Comparison of ENCODE assay signal across 8 mouse cellular contexts in genomic region chr1:23922530-23922884, GRCm38 (mm10). TPM values are rescaled to one million over a fixed set of nuclear protein-coding genes. Genes with fewer than 3 reads are reported as not detected.
DNase-seq lines count a peak whose midpoint lies in the region; ATAC-seq and TF ChIP-seq lines count a peak whose summit lies in the region.

No protein-coding gene starts in this region.

- TF ChIP-seq CTCF in CH12.LX (conservative IDR thresholded peaks at IDR 0.05 in 1 of 2, IDR thresholded peaks at IDR 0.05 in 1 of 2; ENCODE audit: low read depth in 2 of 2, low read length in 2 of 2), result no peak

- H3K4me3 ChIP-seq in heart, embryonic 11.5 days (ENCODE audit: low read depth, low read length), result peak overlapping the region; percentile 71
- H3K4me3 ChIP-seq in CH12.LX (replicated peaks in 1 of 3; ENCODE audit: low read depth in 2 of 3, low read length in 2 of 3, poor library complexity in 1 of 3), result peak overlapping the region in 1 of 3 experiments; percentile 75
- peak overlapping the region; percentile 90 for H3K4me3 ChIP-seq in forebrain, embryonic 13.5 days
- peak overlapping the region; percentile 94 for H3K4me3 ChIP-seq in liver, embryonic 13.5 days (replicated peaks)

- H3K36me3 ChIP-seq in heart, embryonic 11.5 days (ENCODE audit: control insufficient read depth, insufficient read depth, low read length), result no peaks in the 10 kb centered on the region
- H3K36me3 ChIP-seq in CH12.LX (replicated peaks in 1 of 2; ENCODE audit: control insufficient read depth in 1 of 2, insufficient read depth in 1 of 2, low read length in 1 of 2), result no peaks in the 10 kb centered on the region
- no peaks in the 10 kb centered on the region for H3K36me3 ChIP-seq in forebrain, embryonic 13.5 days (ENCODE audit: poor library complexity, severe bottlenecking)
- H3K36me3 ChIP-seq in liver, embryonic 13.5 days, result no peaks in the 10 kb centered on the region

- no peak for TF ChIP-seq EP300 in CH12.LX (IDR thresholded peaks at IDR 0.05; ENCODE audit: low read length)

- H3K79me2 ChIP-seq in CH12.LX (replicated peaks; ENCODE audit: control insufficient read depth, extremely low read depth, insufficient read depth, poor library complexity, severe bottlenecking), result peaks cover 18% of the 10 kb centered on the region

- in situ Hi-C loops in CH12.LX (cut with MboI; ENCODE audit: low pct_ligation_motif_present, low pct_unique_long_range_greater_than_20kb, low sequenced_read_pairs), result loop anchor here (10.0 kb wide), 1 partner anchor 82 kb away; the partner anchor contains the start of gene Sdhaf4

- TF ChIP-seq POLR2A in CH12.LX (IDR thresholded peaks at IDR 0.05; ENCODE audit: low read depth, low read length), result no peak

- H3K4me2 ChIP-seq in heart, embryonic 11.5 days, result peak overlapping the region; percentile 62
- H3K4me2 ChIP-seq in CH12.LX (ENCODE audit: insufficient read depth, low read depth, poor library complexity, severe bottlenecking), result peak overlapping the region; percentile 86
- peak overlapping the region; percentile 77 for H3K4me2 ChIP-seq in forebrain, embryonic 13.5 days
- H3K4me2 ChIP-seq in liver, embryonic 13.5 days, result peak overlapping the region; percentile 74

- H3K9ac ChIP-seq in heart, embryonic 11.5 days (ENCODE audit: low read depth, low read length), result peak overlapping the region; percentile 95
- H3K9ac ChIP-seq in CH12.LX (ENCODE audit: insufficient read depth, low read depth), result peak overlapping the region; percentile 56
- H3K9ac ChIP-seq in forebrain, embryonic 13.5 days, result peak overlapping the region; percentile 94
- peak overlapping the region; percentile 99 for H3K9ac ChIP-seq in liver, embryonic 13.5 days

- no peaks in the 10 kb centered on the region for H3K27me3 ChIP-seq in heart, embryonic 11.5 days (ENCODE audit: control insufficient read depth, insufficient read depth, low read length)
- H3K27me3 ChIP-seq in CH12.LX (replicated peaks), result no peaks in the 10 kb centered on the region
- no peaks in the 10 kb centered on the region for H3K27me3 ChIP-seq in forebrain, embryonic 13.5 days
- no peaks in the 10 kb centered on the region for H3K27me3 ChIP-seq in liver, embryonic 13.5 days

- 28% methylated on average over 9 of the region's 9 CpGs for WGBS in heart, embryonic 11.5 days (ENCODE audit: insufficient replicate concordance)
- 29% methylated on average over 9 of the region's 9 CpGs for WGBS in forebrain, embryonic 13.5 days
- 24% methylated on average over 9 of the region's 9 CpGs for WGBS in liver, embryonic 13.5 days (ENCODE audit: insufficient replicate concordance)

- TF ChIP-seq RAD21 in CH12.LX (IDR thresholded peaks at IDR 0.05; ENCODE audit: low read depth, low read length), result no peak

- dilution Hi-C loops in CH12.LX (cut with MboI; ENCODE audit: extremely low pct_ligation_motif_present, extremely low pct_unique_long_range_greater_than_20kb, low sequenced_read_pairs), result no loop called here

- no peak for ATAC-seq in heart, embryonic 11.5 days (replicated peaks; ENCODE audit: insufficient number of reproducible peaks, low FRiP score, low TSS enrichment)
- ATAC-seq in forebrain, embryonic 13.5 days, result peak; percentile 48; the same call in 1 of the 2 replicates
- ATAC-seq in liver, embryonic 13.5 days (ENCODE audit: low read depth), result no peak

- peaks cover 3% of the 10 kb centered on the region; the same call in 1 of the 2 replicates for H3K9me3 ChIP-seq in heart, embryonic 11.5 days (replicated peaks; ENCODE audit: control insufficient read depth, low read length)
- H3K9me3 ChIP-seq in CH12.LX (replicated peaks; ENCODE audit: low read length), result peaks cover 14% of the 10 kb centered on the region
- no peaks in the 10 kb centered on the region for H3K9me3 ChIP-seq in forebrain, embryonic 13.5 days (replicated peaks)
- no peaks in the 10 kb centered on the region; the same call in 1 of the 2 replicates for H3K9me3 ChIP-seq in liver, embryonic 13.5 days (replicated peaks)

- no peak for DNase-seq in heart, adult 8-10 months (ENCODE audit: low spot score)
- DNase-seq in CH12.LX (ENCODE audit: extremely low read depth), result no peak
- no peak for DNase-seq in liver, embryonic 13.5 days
- DNase-seq in embryo, embryonic 9.5 days (ENCODE audit: extremely low spot score), result no peak
- no peak for DNase-seq in gastrocnemius, postnatal 14 days
- DNase-seq in cerebellum, adult 11 months, result no peak

- intact Hi-C loops in gastrocnemius, postnatal 14 days (cut with DNase I; ENCODE audit: low total_unique reads), result loop anchor here (10.0 kb wide), 1 partner anchor 82 kb away; the partner anchor contains the start of gene Sdhaf4

- H3K4me1 ChIP-seq in heart, embryonic 11.5 days (ENCODE audit: control insufficient read depth, insufficient read depth, low read length), result 0 out of 2 replicates have a peak, but pooled peaks cover 3% of the 10 kb centered on the region
- H3K4me1 ChIP-seq in CH12.LX (ENCODE audit: control insufficient read depth in 1 of 2, insufficient read depth in 2 of 2), result peaks cover 16 to 45% of the 10 kb centered on the region in 2 experiments
- H3K4me1 ChIP-seq in forebrain, embryonic 13.5 days, result peaks cover 26% of the 10 kb centered on the region
- peaks cover 50% of the 10 kb centered on the region for H3K4me1 ChIP-seq in liver, embryonic 13.5 days (replicated peaks)

- no peak overlapping the region for H3K27ac ChIP-seq in heart, embryonic 11.5 days (ENCODE audit: low read depth, low read length)
- H3K27ac ChIP-seq in CH12.LX (ENCODE audit: insufficient read depth, low read depth), result no peak overlapping the region
- H3K27ac ChIP-seq in forebrain, embryonic 13.5 days, result no peak overlapping the region
- H3K27ac ChIP-seq in liver, embryonic 13.5 days, result no peak overlapping the region

TF ChIP-seq in CH12.LX, 34 proteins besides CTCF, POLR2A, EP300 and RAD21:
- no peak for TF ChIP-seq PAX5 (IDR thresholded peaks at IDR 0.05; ENCODE audit: low read length)
- no peak for TF ChIP-seq USF2 (conservative IDR thresholded peaks at IDR 0.05; ENCODE audit: low read depth, low read length)
- no peak for TF ChIP-seq CHD1 (IDR thresholded peaks at IDR 0.05; ENCODE audit: low read depth, low read length)
- TF ChIP-seq KAT2A (IDR thresholded peaks at IDR 0.05; ENCODE audit: insufficient replicate concordance, low read length), result no peak
- no peak for TF ChIP-seq MYC (IDR thresholded peaks at IDR 0.05; ENCODE audit: low read depth, low read length)
- TF ChIP-seq ZNF384 (IDR thresholded peaks at IDR 0.05; ENCODE audit: low read depth, low read length), result no peak
- TF ChIP-seq ELF1 (IDR thresholded peaks at IDR 0.05; ENCODE audit: low read depth, low read length), result no peak
- TF ChIP-seq JUN (IDR thresholded peaks at IDR 0.05; ENCODE audit: insufficient read depth, low read depth, low read length), result no peak
- TF ChIP-seq IRF4 (IDR thresholded peaks at IDR 0.05; ENCODE audit: low read depth, low read length), result no peak

RNA-seq across cellular contexts. Expression of gene Smap1, which starts 0.4 kb away (rescaled TPM):
- polyA plus RNA-seq in heart, embryonic 11.5 days (2014; fragmentation: Nextera tagmentation; extraction: Ambion mirVana), result 44.3 and 47.0 TPM in 2 replicates
- total RNA-seq in heart, adult 8-10 months (2022), result 10 to 100 TPM; 13.9 to 18.3 (median 17.5) TPM
- total RNA-seq in CH12.LX (2012; rRNA removed), result 23.6 and 37.0 TPM in 2 replicates
- 22.3 and 24.5 TPM in 2 replicates for total RNA-seq in CH12.LX (2014; rRNA removed)
- polyA plus RNA-seq in CH12.LX (2012; ENCODE audit: insufficient read length, low read depth), result 59.3 and 60.5 TPM in 2 replicates
- 36.4 and 45.0 TPM in 2 replicates for polyA plus RNA-seq in forebrain, embryonic 13.5 days (2015; fragmentation: Nextera tagmentation; extraction: Ambion mirVana)
- 29.9 and 32.0 TPM in 2 replicates for polyA plus RNA-seq in liver, embryonic 13.5 days (2015; fragmentation: Nextera tagmentation; extraction: Ambion mirVana)
- 10 to 100 TPM; 30.9 to 31.8 TPM for total RNA-seq in gastrocnemius, postnatal 14 days (2021)
